Mouse (Mus musculus): ENCODE measurements around the gene Smyd3. TPM values are rescaled to one million over a fixed set of nuclear protein-coding genes. Genes with fewer than 3 reads are reported as not detected.

The Smyd3 gene
- total and polyA plus RNA-seq, 3 experiments = 2.7 to 8.1 (median 7.6) TPM

- Histone ChIP-seq H3K4me1 (ENCODE audit: control insufficient read depth, insufficient read depth, low read length) (no peaks in the 10 kb centered on the region), H3K27ac (no peak overlapping the region), H3K4me3 (no peak overlapping the region), H3K79me2 (replicated peaks; ENCODE audit: control insufficient read depth, insufficient read depth, low read length) (no peaks in the 10 kb centered on the region), H3K36me3 (ENCODE audit: control insufficient read depth, insufficient read depth, low read length) (no peaks in the 10 kb centered on the region), H3K27me3 (ENCODE audit: control insufficient read depth, insufficient read depth, low read length) (no peaks in the 10 kb centered on the region), H3K9ac (ENCODE audit: low read depth, low read length) (no peak overlapping the region)
- no peak for DNase-seq
- WGBS = 72% methylated on average over 11 of the region's 11 CpGs
- intact Hi-C loops (cut with DNase I) = no loop called here
- TF ChIP-seq POLR2A (IDR thresholded peaks at IDR 0.05; ENCODE audit: insufficient read depth, low read depth, low read length) (no peak), EP300 (IDR thresholded peaks at IDR 0.05; ENCODE audit: insufficient read depth, low read depth, low read length) (no peak), CTCF (IDR thresholded peaks at IDR 0.05) (no peak)
Measured at GRCm38 (mm10) chr1:179122476-179123229, 395.2 kb downstream of the Smyd3 start.

GRCm38 (mm10) chr1:179120217-179120966, 397.4 kb downstream of the Smyd3 start:
- intact Hi-C loops (cut with DNase I) = no loop called here
- Histone ChIP-seq H3K27ac (no peak overlapping the region), H3K79me2 (replicated peaks; ENCODE audit: control insufficient read depth, insufficient read depth, low read length) (no peaks in the 10 kb centered on the region), H3K36me3 (ENCODE audit: control insufficient read depth, insufficient read depth, low read length) (no peaks in the 10 kb centered on the region), H3K4me3 (no peak overlapping the region), H3K9ac (ENCODE audit: low read depth, low read length) (no peak overlapping the region), H3K4me1 (ENCODE audit: control insufficient read depth, insufficient read depth, low read length) (no peaks in the 10 kb centered on the region), H3K27me3 (ENCODE audit: control insufficient read depth, insufficient read depth, low read length) (no peaks in the 10 kb centered on the region)
- TF ChIP-seq EP300 (IDR thresholded peaks at IDR 0.05; ENCODE audit: insufficient read depth, low read depth, low read length) = no peak
- TF ChIP-seq CTCF (IDR thresholded peaks at IDR 0.05) = no peak
- no peak for TF ChIP-seq POLR2A (IDR thresholded peaks at IDR 0.05; ENCODE audit: insufficient read depth, low read depth, low read length)
- WGBS = 90% methylated on average over 9 of the region's 9 CpGs
- DNase-seq = no peak

GRCm38 (mm10) chr1:179118673-179119072, 399.2 kb downstream of the Smyd3 start:
- H3K4me1 ChIP-seq (ENCODE audit: control insufficient read depth, insufficient read depth, low read length) = no peaks in the 10 kb centered on the region
- no peaks in the 10 kb centered on the region for H3K27me3 ChIP-seq (ENCODE audit: control insufficient read depth, insufficient read depth, low read length)
- no peak overlapping the region for H3K4me3 ChIP-seq
- DNase-seq = no peak
- intact Hi-C loops (cut with DNase I) = no loop called here
- H3K36me3 ChIP-seq (ENCODE audit: control insufficient read depth, insufficient read depth, low read length) = no peaks in the 10 kb centered on the region
- H3K27ac ChIP-seq = no peak overlapping the region
- H3K79me2 ChIP-seq (replicated peaks; ENCODE audit: control insufficient read depth, insufficient read depth, low read length) = no peaks in the 10 kb centered on the region
- no peak for TF ChIP-seq EP300 (IDR thresholded peaks at IDR 0.05; ENCODE audit: insufficient read depth, low read depth, low read length)
- no peak for TF ChIP-seq POLR2A (IDR thresholded peaks at IDR 0.05; ENCODE audit: insufficient read depth, low read depth, low read length)
- no peak for TF ChIP-seq CTCF (IDR thresholded peaks at IDR 0.05)
- no peak overlapping the region for H3K9ac ChIP-seq (ENCODE audit: low read depth, low read length)
- 89% methylated on average over 7 of the region's 7 CpGs for WGBS

DNA sequence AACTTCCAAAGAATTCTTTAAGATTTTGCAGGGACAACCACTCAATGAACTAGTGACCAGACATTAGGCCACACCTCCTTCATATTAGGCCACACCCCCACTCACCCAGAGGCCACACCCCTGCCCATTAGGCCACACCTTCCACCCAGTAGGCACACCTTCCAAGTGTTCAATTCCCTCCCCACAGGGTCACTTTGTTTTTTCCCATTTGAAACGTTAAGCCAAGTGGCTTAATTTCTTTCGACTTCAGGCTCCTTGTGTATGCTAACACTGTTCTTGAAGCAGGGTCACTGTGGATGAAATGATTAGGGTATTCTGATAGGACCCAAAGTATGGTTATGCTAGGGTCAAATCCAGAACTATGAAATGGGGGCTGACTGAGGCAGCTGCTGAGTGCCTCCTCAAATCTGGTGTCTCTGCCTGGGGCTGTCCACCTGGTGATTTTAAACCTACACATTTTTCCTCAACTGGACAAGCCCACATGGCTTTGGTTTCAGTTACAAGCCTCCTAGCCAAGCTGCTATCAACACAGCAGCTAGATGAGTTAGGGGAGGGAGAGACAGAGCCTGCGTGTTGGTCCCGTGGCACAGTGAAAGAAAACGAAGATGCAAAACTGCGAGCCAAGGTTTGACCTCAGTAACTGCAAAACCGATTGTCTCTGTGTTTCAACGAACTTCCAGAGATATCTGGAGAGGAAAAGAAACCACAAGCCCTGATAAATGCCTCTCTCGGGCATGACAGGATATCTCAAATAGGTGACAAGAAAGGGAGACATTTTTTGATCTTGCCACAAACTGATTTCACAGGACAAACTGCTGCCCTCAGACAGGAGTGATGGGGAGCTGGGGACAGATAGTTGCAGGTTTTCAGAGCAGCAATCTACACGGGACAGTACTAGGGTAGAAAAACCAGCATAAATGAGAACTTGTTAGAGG, 400.8 kb downstream of the Smyd3 start:
- no peak overlapping the region for H3K4me3 ChIP-seq
- intact Hi-C loops (cut with DNase I) = no loop called here
- no peaks in the 10 kb centered on the region for H3K36me3 ChIP-seq (ENCODE audit: control insufficient read depth, insufficient read depth, low read length)
- no peaks in the 10 kb centered on the region for H3K27me3 ChIP-seq (ENCODE audit: control insufficient read depth, insufficient read depth, low read length)
- WGBS = 37% methylated on average over 10 of the region's 10 CpGs
- TF ChIP-seq POLR2A (IDR thresholded peaks at IDR 0.05; ENCODE audit: insufficient read depth, low read depth, low read length) (no peak), CTCF (IDR thresholded peaks at IDR 0.05) (no peak), EP300 (IDR thresholded peaks at IDR 0.05; ENCODE audit: insufficient read depth, low read depth, low read length) (no peak)
- no peak for DNase-seq
- no peaks in the 10 kb centered on the region for H3K79me2 ChIP-seq (replicated peaks; ENCODE audit: control insufficient read depth, insufficient read depth, low read length)
- H3K4me1 ChIP-seq (ENCODE audit: control insufficient read depth, insufficient read depth, low read length) = no peaks in the 10 kb centered on the region
- no peak overlapping the region for H3K9ac ChIP-seq (ENCODE audit: low read depth, low read length)
- no peak overlapping the region for H3K27ac ChIP-seq

DNA sequence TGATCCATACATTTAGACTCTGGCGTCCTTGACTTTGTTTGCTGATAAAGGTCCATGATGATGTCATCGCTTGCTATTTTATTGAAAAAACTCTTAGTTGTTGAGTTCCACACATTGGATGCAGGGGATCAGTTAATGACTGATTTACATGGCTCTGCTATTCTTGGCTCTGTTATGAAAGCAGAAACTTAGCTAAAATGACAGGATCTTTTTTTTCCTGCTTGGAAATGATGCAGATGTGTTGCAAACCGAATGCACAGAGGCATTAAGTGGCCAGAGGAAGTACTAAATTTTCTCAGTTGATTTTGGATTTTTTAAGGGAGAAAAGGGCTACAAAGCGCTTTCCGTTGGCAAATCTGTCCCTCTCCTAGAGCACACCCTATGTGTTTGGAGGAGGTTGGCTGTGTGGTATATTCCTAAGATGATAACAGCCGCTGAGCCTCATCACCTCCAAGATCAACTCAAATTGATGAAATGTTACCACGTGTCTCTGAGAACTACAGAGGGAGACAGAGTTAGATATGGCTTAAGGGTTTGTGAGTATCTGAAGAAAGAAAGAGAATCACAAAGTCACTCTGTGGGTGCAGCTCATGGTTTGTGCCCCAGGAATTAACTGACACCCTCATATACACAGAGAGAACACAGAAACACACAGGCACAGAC, 402.9 kb downstream of the Smyd3 start:
- no peaks in the 10 kb centered on the region for H3K4me1 ChIP-seq (ENCODE audit: control insufficient read depth, insufficient read depth, low read length)
- no peaks in the 10 kb centered on the region for H3K79me2 ChIP-seq (replicated peaks; ENCODE audit: control insufficient read depth, insufficient read depth, low read length)
- no peak overlapping the region for H3K27ac ChIP-seq
- H3K4me3 ChIP-seq = no peak overlapping the region
- WGBS = 72% methylated on average over 7 of the region's 7 CpGs
- no peak for DNase-seq
- H3K27me3 ChIP-seq (ENCODE audit: control insufficient read depth, insufficient read depth, low read length) = no peaks in the 10 kb centered on the region
- no peaks in the 10 kb centered on the region for H3K36me3 ChIP-seq (ENCODE audit: control insufficient read depth, insufficient read depth, low read length)
- TF ChIP-seq CTCF (IDR thresholded peaks at IDR 0.05) (no peak), EP300 (IDR thresholded peaks at IDR 0.05; ENCODE audit: insufficient read depth, low read depth, low read length) (no peak), POLR2A (IDR thresholded peaks at IDR 0.05; ENCODE audit: insufficient read depth, low read depth, low read length) (no peak)
- H3K9ac ChIP-seq (ENCODE audit: low read depth, low read length) = no peak overlapping the region
- intact Hi-C loops (cut with DNase I) = no loop called here
